Mouse (Mus musculus): ENCODE data around the gene Asap2. TPM values are rescaled to one million over a fixed set of nuclear protein-coding genes. Genes with fewer than 3 reads are reported as not detected.
"Not testable (repeated sequence)": the region's sequence is repeated elsewhere in the genome, so short reads cannot be mapped to it uniquely, and the experiment has no call there.

Asap2 gene
- 13.5 and 13.9 TPM in 2 replicates for polyA plus RNA-seq (2011; ENCODE audit: insufficient read depth, insufficient read length, low read depth, missing spikeins)

GRCm38 (mm10) chr12:20990132-20990531 lies at the start of gene Asap2:
Gene Asap2, plus strand, starts transcription at chr12:20990459.
- not testable (repeated sequence) for H3K27ac ChIP-seq (ENCODE audit: insufficient read depth, low read length); H3K36me3 ChIP-seq (ENCODE audit: control insufficient read depth, insufficient read depth, low read length, poor library complexity, severe bottlenecking); H3K9me3 ChIP-seq (replicated peaks; ENCODE audit: control insufficient read depth, insufficient read depth, low read length, poor library complexity, severe bottlenecking); H3K27me3 ChIP-seq (ENCODE audit: control insufficient read depth, insufficient read depth, low read length, poor library complexity, severe bottlenecking); H3K4me1 ChIP-seq (ENCODE audit: control insufficient read depth, insufficient read depth, low read length)
- Histone ChIP-seq H3K9ac (ENCODE audit: low read depth, poor library complexity, severe bottlenecking) (peak within 1 kb of the TSS; percentile 91), H3K4me3 (ENCODE audit: low read depth, low read length) (peak within 1 kb of the TSS; percentile 88)
- TF ChIP-seq POLR2A (IDR thresholded peaks at IDR 0.05; ENCODE audit: insufficient read depth, low read length) = peak; percentile 16

- H3K4me1 ChIP-seq (ENCODE audit: control insufficient read depth, insufficient read depth, low read length); H3K9me3 ChIP-seq (replicated peaks; ENCODE audit: control insufficient read depth, insufficient read depth, low read length, poor library complexity, severe bottlenecking); H3K4me3 ChIP-seq (ENCODE audit: low read depth, low read length); H3K36me3 ChIP-seq (ENCODE audit: control insufficient read depth, insufficient read depth, low read length, poor library complexity, severe bottlenecking); H3K27me3 ChIP-seq (ENCODE audit: control insufficient read depth, insufficient read depth, low read length, poor library complexity, severe bottlenecking); H3K9ac ChIP-seq (ENCODE audit: low read depth, poor library complexity, severe bottlenecking): not testable (repeated sequence)
- peak overlapping the region; percentile 96 for H3K27ac ChIP-seq (ENCODE audit: insufficient read depth, low read length)
These were observed 42.9 kb upstream of the Asap2 start for GRCm38 (mm10) chr12:20947051-20947997.

GRCm38 (mm10) chr12:20990579-20990978 lies 320 bp downstream of the Asap2 start:
- H3K27ac ChIP-seq (ENCODE audit: insufficient read depth, low read length); H3K36me3 ChIP-seq (ENCODE audit: control insufficient read depth, insufficient read depth, low read length, poor library complexity, severe bottlenecking); H3K9me3 ChIP-seq (replicated peaks; ENCODE audit: control insufficient read depth, insufficient read depth, low read length, poor library complexity, severe bottlenecking); H3K27me3 ChIP-seq (ENCODE audit: control insufficient read depth, insufficient read depth, low read length, poor library complexity, severe bottlenecking); H3K4me1 ChIP-seq (ENCODE audit: control insufficient read depth, insufficient read depth, low read length): not testable (repeated sequence)
- H3K4me3 ChIP-seq (ENCODE audit: low read depth, low read length) = peak overlapping the region; percentile 88
- H3K9ac ChIP-seq (ENCODE audit: low read depth, poor library complexity, severe bottlenecking) = peak overlapping the region; percentile 91

- not testable (repeated sequence) for H3K36me3 ChIP-seq (ENCODE audit: control insufficient read depth, insufficient read depth, low read length, poor library complexity, severe bottlenecking)
- TF ChIP-seq CTCF (IDR thresholded peaks at IDR 0.05; ENCODE audit: low read depth, low read length) = peak; percentile 64
These were observed 40.6 kb downstream of the Asap2 start for GRCm38 (mm10) chr12:21030875-21031274.

GRCm38 (mm10) chr12:21046716-21047115 lies 56.5 kb downstream of the Asap2 start:
- not testable (repeated sequence) for H3K4me1 ChIP-seq (ENCODE audit: control insufficient read depth, insufficient read depth, low read length); H3K27ac ChIP-seq (ENCODE audit: insufficient read depth, low read length); H3K9ac ChIP-seq (ENCODE audit: low read depth, poor library complexity, severe bottlenecking); H3K36me3 ChIP-seq (ENCODE audit: control insufficient read depth, insufficient read depth, low read length, poor library complexity, severe bottlenecking); H3K27me3 ChIP-seq (ENCODE audit: control insufficient read depth, insufficient read depth, low read length, poor library complexity, severe bottlenecking); H3K4me3 ChIP-seq (ENCODE audit: low read depth, low read length); H3K9me3 ChIP-seq (replicated peaks; ENCODE audit: control insufficient read depth, insufficient read depth, low read length, poor library complexity, severe bottlenecking)

More at GRCm38 (mm10) chr12:21030875-21031274, 40.6 kb downstream of the Asap2 start:
- H3K4me3 ChIP-seq (ENCODE audit: low read depth, low read length); H3K9ac ChIP-seq (ENCODE audit: low read depth, poor library complexity, severe bottlenecking); H3K27ac ChIP-seq (ENCODE audit: insufficient read depth, low read length); H3K9me3 ChIP-seq (replicated peaks; ENCODE audit: control insufficient read depth, insufficient read depth, low read length, poor library complexity, severe bottlenecking); H3K4me1 ChIP-seq (ENCODE audit: control insufficient read depth, insufficient read depth, low read length); H3K27me3 ChIP-seq (ENCODE audit: control insufficient read depth, insufficient read depth, low read length, poor library complexity, severe bottlenecking): not testable (repeated sequence)

- H3K9ac ChIP-seq (ENCODE audit: low read depth, poor library complexity, severe bottlenecking); H3K27ac ChIP-seq (ENCODE audit: insufficient read depth, low read length); H3K36me3 ChIP-seq (ENCODE audit: control insufficient read depth, insufficient read depth, low read length, poor library complexity, severe bottlenecking); H3K4me3 ChIP-seq (ENCODE audit: low read depth, low read length); H3K9me3 ChIP-seq (replicated peaks; ENCODE audit: control insufficient read depth, insufficient read depth, low read length, poor library complexity, severe bottlenecking); H3K27me3 ChIP-seq (ENCODE audit: control insufficient read depth, insufficient read depth, low read length, poor library complexity, severe bottlenecking); H3K4me1 ChIP-seq (ENCODE audit: control insufficient read depth, insufficient read depth, low read length): not testable (repeated sequence)
These were observed 85.5 kb downstream of the Asap2 start for GRCm38 (mm10) chr12:21075731-21076130.

- not testable (repeated sequence) for H3K4me3 ChIP-seq (ENCODE audit: low read depth, low read length); H3K27me3 ChIP-seq (ENCODE audit: control insufficient read depth, insufficient read depth, low read length, poor library complexity, severe bottlenecking); H3K4me1 ChIP-seq (ENCODE audit: control insufficient read depth, insufficient read depth, low read length); H3K9ac ChIP-seq (ENCODE audit: low read depth, poor library complexity, severe bottlenecking); H3K36me3 ChIP-seq (ENCODE audit: control insufficient read depth, insufficient read depth, low read length, poor library complexity, severe bottlenecking); H3K27ac ChIP-seq (ENCODE audit: insufficient read depth, low read length); H3K9me3 ChIP-seq (replicated peaks; ENCODE audit: control insufficient read depth, insufficient read depth, low read length, poor library complexity, severe bottlenecking)
These were observed 99.9 kb downstream of the Asap2 start for GRCm38 (mm10) chr12:21090168-21090567.

GRCm38 (mm10) chr12:21092446-21092845 lies 102.2 kb downstream of the Asap2 start:
- H3K9ac ChIP-seq (ENCODE audit: low read depth, poor library complexity, severe bottlenecking); H3K27me3 ChIP-seq (ENCODE audit: control insufficient read depth, insufficient read depth, low read length, poor library complexity, severe bottlenecking); H3K4me3 ChIP-seq (ENCODE audit: low read depth, low read length); H3K4me1 ChIP-seq (ENCODE audit: control insufficient read depth, insufficient read depth, low read length); H3K27ac ChIP-seq (ENCODE audit: insufficient read depth, low read length); H3K36me3 ChIP-seq (ENCODE audit: control insufficient read depth, insufficient read depth, low read length, poor library complexity, severe bottlenecking); H3K9me3 ChIP-seq (replicated peaks; ENCODE audit: control insufficient read depth, insufficient read depth, low read length, poor library complexity, severe bottlenecking): not testable (repeated sequence)

- H3K9ac ChIP-seq (ENCODE audit: low read depth, poor library complexity, severe bottlenecking); H3K27ac ChIP-seq (ENCODE audit: insufficient read depth, low read length); H3K36me3 ChIP-seq (ENCODE audit: control insufficient read depth, insufficient read depth, low read length, poor library complexity, severe bottlenecking); H3K27me3 ChIP-seq (ENCODE audit: control insufficient read depth, insufficient read depth, low read length, poor library complexity, severe bottlenecking); H3K4me3 ChIP-seq (ENCODE audit: low read depth, low read length); H3K4me1 ChIP-seq (ENCODE audit: control insufficient read depth, insufficient read depth, low read length); H3K9me3 ChIP-seq (replicated peaks; ENCODE audit: control insufficient read depth, insufficient read depth, low read length, poor library complexity, severe bottlenecking): not testable (repeated sequence)
These were observed 107.6 kb downstream of the Asap2 start for GRCm38 (mm10) chr12:21097806-21098325.

All from ES-Bruce4 (cell line).